Mouse (Mus musculus) layer of hippocampus, adult 11-12 months (tissue): ENCODE results near the gene Dthd1.

Source experiments
- DNase-seq: peaks from one replicate; pipeline ENCODE4 v3.0.0; 2022; ENCODE audit warnings: low spot score

Dthd1 gene

DNA sequence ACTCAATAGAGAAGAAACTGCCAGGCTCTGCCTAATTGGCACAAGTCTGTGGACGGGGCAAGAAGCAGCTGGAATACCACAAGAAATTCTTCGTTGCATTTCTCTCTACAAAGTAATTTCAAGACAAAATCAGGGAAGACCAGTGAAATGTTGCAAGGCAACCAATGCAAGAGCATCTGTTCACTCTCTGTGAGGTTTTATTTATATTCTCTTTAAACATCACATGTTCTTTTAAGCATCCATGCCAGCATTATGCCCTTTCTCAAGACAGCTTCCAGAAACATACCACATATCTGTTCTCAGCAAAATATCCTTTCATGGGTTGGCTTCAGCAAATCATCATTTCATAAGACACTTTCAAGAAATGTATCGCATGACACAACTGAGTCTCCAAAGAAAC lies 50.7 kb downstream of the Dthd1 start:
- no peak for DNase-seq

DNA sequence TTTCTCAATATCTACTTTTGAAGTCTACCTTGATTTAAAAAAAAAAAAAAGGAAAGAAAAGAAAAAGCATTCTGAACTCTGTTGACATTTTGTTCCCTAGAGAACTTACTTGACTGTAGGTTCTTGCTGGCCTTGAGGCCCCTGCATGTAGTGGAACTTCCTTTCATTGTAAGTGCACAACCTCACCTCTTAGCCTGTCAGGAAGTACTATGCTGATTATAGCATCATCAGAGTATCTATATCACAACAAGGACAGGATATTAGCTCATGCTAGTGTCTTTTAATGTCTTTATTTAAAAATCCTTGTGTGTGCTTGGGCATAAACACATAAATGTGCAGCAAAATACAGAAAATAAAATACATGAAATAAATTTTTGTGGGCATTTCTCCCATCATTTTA lies 53.4 kb downstream of the Dthd1 start:
- no peak for DNase-seq

DNA sequence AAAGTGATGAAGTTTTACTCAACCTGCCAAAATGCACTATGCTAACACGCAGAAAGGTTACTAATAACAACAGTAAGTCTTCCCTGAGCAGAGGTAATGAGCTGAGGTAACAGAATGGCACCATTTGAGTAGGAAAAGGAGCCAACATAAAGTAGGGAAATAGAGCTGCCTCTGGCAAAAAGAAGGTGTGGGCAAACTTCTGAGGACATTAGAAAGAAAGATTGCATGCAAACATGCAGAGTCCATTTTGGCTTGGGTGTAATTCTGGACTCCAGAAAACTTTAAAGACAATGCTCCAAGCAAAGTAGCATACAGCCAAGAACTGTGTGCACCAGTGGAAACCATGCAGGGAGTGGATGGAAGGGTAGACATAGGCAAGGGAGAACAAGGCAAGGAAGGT lies 65.9 kb downstream of the Dthd1 start:
- DNase-seq, result no peak

GRCm38 (mm10) chr5:62895326-62895725 lies 81.7 kb downstream of the Dthd1 start:
- peak; percentile 60 for DNase-seq

DNA sequence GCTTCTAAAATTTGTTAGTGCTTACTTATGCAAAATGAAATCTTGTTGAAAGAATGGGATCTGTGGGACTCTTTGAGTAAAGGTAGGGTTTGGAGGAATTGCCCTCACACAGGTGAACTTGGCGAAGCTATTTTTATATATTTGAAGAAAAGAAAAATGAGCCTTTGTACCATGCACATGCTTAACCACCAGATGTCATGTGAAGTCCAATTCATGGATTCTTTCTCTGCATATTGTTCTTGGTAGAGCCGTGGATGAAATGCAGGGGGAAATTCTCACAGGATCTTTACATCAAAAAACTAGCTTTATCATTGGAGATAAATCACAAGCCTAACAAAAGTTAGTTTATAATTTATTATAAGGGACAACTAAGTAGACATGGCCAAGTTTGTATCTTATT lies 93.3 kb downstream of the Dthd1 start:
- DNase-seq, result no peak

DNA sequence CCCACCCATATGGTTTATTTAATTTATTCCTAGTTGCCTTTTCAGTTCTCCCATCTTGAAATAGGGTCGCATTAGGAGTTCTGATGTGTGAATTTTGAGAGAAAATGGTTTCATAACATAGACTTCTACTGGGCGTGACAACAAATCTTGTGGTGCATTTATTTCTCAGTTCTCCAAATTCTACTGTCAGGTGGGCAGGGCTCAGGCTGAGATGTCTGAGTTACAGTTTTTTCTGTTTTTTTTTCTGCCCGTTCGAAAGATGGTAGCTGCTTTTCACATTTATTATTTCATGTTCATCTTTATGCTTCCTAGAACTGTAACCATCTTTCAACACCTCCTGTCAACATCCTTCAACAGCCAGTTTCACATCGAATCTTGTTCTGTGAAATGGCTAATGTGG lies 95.5 kb downstream of the Dthd1 start:
- DNase-seq, result no peak

DNA sequence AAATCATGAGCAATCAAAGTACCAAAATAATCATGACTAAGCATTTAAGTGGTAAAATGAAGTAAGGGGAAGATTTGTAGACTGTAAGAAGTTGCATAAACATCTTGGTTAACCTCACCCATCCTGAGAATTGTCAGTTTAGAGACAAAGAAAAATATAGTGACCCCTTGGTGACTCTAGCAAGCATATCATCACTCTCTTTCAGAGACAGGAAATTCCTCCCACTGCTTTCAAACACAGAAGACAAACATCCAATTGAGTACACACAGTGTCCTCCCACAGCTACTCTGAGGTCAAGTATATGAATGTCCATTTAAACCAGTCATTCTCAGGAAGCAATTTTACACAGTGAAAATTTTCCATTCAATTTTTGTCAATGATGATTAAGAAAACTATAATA lies 111.0 kb downstream of the Dthd1 start:
- no peak for DNase-seq
